Mouse (Mus musculus): ENCODE data around the gene Pknox2. TPM values are rescaled to one million over a fixed set of nuclear protein-coding genes. Genes with fewer than 3 reads are reported as not detected.

The Pknox2 gene
- polyA plus RNA-seq, 1 experiment from 2014 or later = 21.3 TPM

GRCm38 (mm10) chr9:37138883-37139282, 8.3 kb downstream of the Pknox2 start:
- ATAC-seq (replicated peaks) = no peak
- H3K9me3 ChIP-seq = no peaks in the 10 kb centered on the region
- H3K4me2 ChIP-seq (replicated peaks) = no peak overlapping the region
- H3K27ac ChIP-seq (replicated peaks) = no peak overlapping the region
- H3K27me3 ChIP-seq = no peaks in the 10 kb centered on the region
- no peaks in the 10 kb centered on the region for H3K36me3 ChIP-seq
- H3K9ac ChIP-seq (replicated peaks) = no peak overlapping the region
- WGBS = 60% methylated on average over 4 of the region's 4 CpGs
- peaks cover 49% of the 10 kb centered on the region for H3K4me1 ChIP-seq
- no peak overlapping the region for H3K4me3 ChIP-seq

- peak; percentile 33 for ATAC-seq (replicated peaks)
Measured at GRCm38 (mm10) chr9:37136340-37136739, 10.9 kb downstream of the Pknox2 start.

GRCm38 (mm10) chr9:37133495-37133894, 13.7 kb downstream of the Pknox2 start:
- H3K9ac ChIP-seq (replicated peaks) = no peak overlapping the region
- H3K4me2 ChIP-seq (replicated peaks) = no peak overlapping the region
- H3K4me3 ChIP-seq = no peak overlapping the region
- no peak for ATAC-seq (replicated peaks)
- H3K36me3 ChIP-seq = no peaks in the 10 kb centered on the region
- 91% methylated on average over 7 of the region's 7 CpGs for WGBS
- no peaks in the 10 kb centered on the region for H3K27me3 ChIP-seq
- H3K9me3 ChIP-seq = no peaks in the 10 kb centered on the region
- no peak overlapping the region for H3K27ac ChIP-seq (replicated peaks)
- peaks cover 10% of the 10 kb centered on the region for H3K4me1 ChIP-seq

More at GRCm38 (mm10) chr9:37136340-37136739, 10.9 kb downstream of the Pknox2 start:
- 0 out of 2 replicates have a peak overlapping the region, but pooled peaks have one; percentile 32 for H3K27ac ChIP-seq (replicated peaks)
- no peak overlapping the region for H3K4me3 ChIP-seq
- whole genome bisulfite sequencing = 43% methylated on average over 13 of the region's 13 CpGs
- H3K4me1 ChIP-seq = peaks cover 29% of the 10 kb centered on the region
- no peaks in the 10 kb centered on the region for H3K9me3 ChIP-seq
- H3K4me2 ChIP-seq (replicated peaks) = no peak overlapping the region
- H3K36me3 ChIP-seq = no peaks in the 10 kb centered on the region
- no peak overlapping the region for H3K9ac ChIP-seq (replicated peaks)
- H3K27me3 ChIP-seq = no peaks in the 10 kb centered on the region

- Histone ChIP-seq H3K36me3 (no peaks in the 10 kb centered on the region), H3K9ac (replicated peaks) (no peak overlapping the region), H3K27me3 (no peaks in the 10 kb centered on the region), H3K4me1 (peaks cover 13% of the 10 kb centered on the region; the same call in 1 of the 2 replicates), H3K9me3 (no peaks in the 10 kb centered on the region), H3K27ac (replicated peaks) (no peak overlapping the region), H3K4me2 (replicated peaks) (no peak overlapping the region), H3K4me3 (no peak overlapping the region)
- 88% methylated on average over 6 of the region's 6 CpGs for WGBS
- ATAC-seq (replicated peaks) = no peak
Measured at GRCm38 (mm10) chr9:37129046-37129445, 18.2 kb downstream of the Pknox2 start.

- no peak overlapping the region for H3K4me2 ChIP-seq (replicated peaks)
- H3K9ac ChIP-seq (replicated peaks) = no peak overlapping the region
- H3K27me3 ChIP-seq = no peaks in the 10 kb centered on the region
- peaks cover 36% of the 10 kb centered on the region for H3K4me1 ChIP-seq
- no peaks in the 10 kb centered on the region for H3K36me3 ChIP-seq
- H3K4me3 ChIP-seq = no peak overlapping the region
- 88% methylated on average over 2 of the region's 2 CpGs for WGBS
- ATAC-seq (replicated peaks) = no peak
- no peak overlapping the region for H3K27ac ChIP-seq (replicated peaks)
- H3K9me3 ChIP-seq = no peaks in the 10 kb centered on the region
Measured at GRCm38 (mm10) chr9:37126197-37126596, 21.0 kb downstream of the Pknox2 start.

- Histone ChIP-seq H3K9ac (replicated peaks) (no peak overlapping the region), H3K36me3 (no peaks in the 10 kb centered on the region), H3K9me3 (no peaks in the 10 kb centered on the region), H3K4me3 (no peak overlapping the region), H3K27ac (replicated peaks) (no peak overlapping the region), H3K4me1 (peaks cover 46% of the 10 kb centered on the region), H3K27me3 (no peaks in the 10 kb centered on the region), H3K4me2 (replicated peaks) (no peak overlapping the region)
- peak; percentile 63 for ATAC-seq (replicated peaks)
- 63% methylated on average over 8 of the region's 8 CpGs for WGBS
Measured at GRCm38 (mm10) chr9:37124696-37125480, 22.3 kb downstream of the Pknox2 start.

- no peak for ATAC-seq (replicated peaks)
- H3K27me3 ChIP-seq = no peaks in the 10 kb centered on the region
- H3K9ac ChIP-seq (replicated peaks) = no peak overlapping the region
- peaks cover 46% of the 10 kb centered on the region for H3K4me1 ChIP-seq
- H3K4me3 ChIP-seq = no peak overlapping the region
- no peak overlapping the region for H3K27ac ChIP-seq (replicated peaks)
- no peaks in the 10 kb centered on the region for H3K9me3 ChIP-seq
- WGBS = 68% methylated on average over 7 of the region's 7 CpGs
- no peaks in the 10 kb centered on the region for H3K36me3 ChIP-seq
- no peak overlapping the region for H3K4me2 ChIP-seq (replicated peaks)
Measured at GRCm38 (mm10) chr9:37123384-37123783, 23.8 kb downstream of the Pknox2 start.

GRCm38 (mm10) chr9:37122971-37123370, 24.2 kb downstream of the Pknox2 start:
- Histone ChIP-seq H3K4me1 (peaks cover 46% of the 10 kb centered on the region), H3K36me3 (no peaks in the 10 kb centered on the region), H3K9ac (replicated peaks) (no peak overlapping the region), H3K4me3 (no peak overlapping the region), H3K4me2 (replicated peaks) (no peak overlapping the region), H3K9me3 (no peaks in the 10 kb centered on the region), H3K27ac (replicated peaks) (no peak overlapping the region), H3K27me3 (no peaks in the 10 kb centered on the region)
- WGBS = 60% methylated on average over 6 of the region's 6 CpGs
- no peak for ATAC-seq (replicated peaks)

- no peaks in the 10 kb centered on the region for H3K27me3 ChIP-seq
- no peak overlapping the region for H3K4me3 ChIP-seq
- H3K9me3 ChIP-seq = no peaks in the 10 kb centered on the region
- no peaks in the 10 kb centered on the region for H3K36me3 ChIP-seq
- 24% methylated on average over 1 of the region's 1 CpGs for WGBS
- no peak overlapping the region for H3K4me2 ChIP-seq (replicated peaks)
- H3K9ac ChIP-seq (replicated peaks) = no peak overlapping the region
- ATAC-seq (replicated peaks) = no peak
- H3K27ac ChIP-seq (replicated peaks) = no peak overlapping the region
- peaks cover 46% of the 10 kb centered on the region for H3K4me1 ChIP-seq
Measured at GRCm38 (mm10) chr9:37122381-37122780, 24.8 kb downstream of the Pknox2 start.

- 28% methylated on average over 4 of the region's 4 CpGs for WGBS
- ATAC-seq (replicated peaks) = no peak
Measured at GRCm38 (mm10) chr9:37121761-37122331, 25.4 kb downstream of the Pknox2 start.

GRCm38 (mm10) chr9:37120801-37121200, 26.4 kb downstream of the Pknox2 start:
- no peaks in the 10 kb centered on the region for H3K9me3 ChIP-seq
- no peak for ATAC-seq (replicated peaks)
- no peaks in the 10 kb centered on the region for H3K36me3 ChIP-seq
- H3K27ac ChIP-seq (replicated peaks) = no peak overlapping the region
- H3K4me1 ChIP-seq = peaks cover 53% of the 10 kb centered on the region
- 80% methylated on average over 6 of the region's 6 CpGs for WGBS
- H3K4me3 ChIP-seq = no peak overlapping the region
- H3K9ac ChIP-seq (replicated peaks) = no peak overlapping the region
- no peaks in the 10 kb centered on the region for H3K27me3 ChIP-seq
- no peak overlapping the region for H3K4me2 ChIP-seq (replicated peaks)

More at GRCm38 (mm10) chr9:37121761-37122331, 25.4 kb downstream of the Pknox2 start:
- Histone ChIP-seq H3K9ac (replicated peaks) (no peak overlapping the region), H3K9me3 (no peaks in the 10 kb centered on the region), H3K4me2 (replicated peaks) (no peak overlapping the region), H3K4me1 (peaks cover 47% of the 10 kb centered on the region), H3K36me3 (no peaks in the 10 kb centered on the region), H3K4me3 (no peak overlapping the region), H3K27ac (replicated peaks) (no peak overlapping the region), H3K27me3 (no peaks in the 10 kb centered on the region)

GRCm38 (mm10) chr9:37117529-37117928, 29.7 kb downstream of the Pknox2 start:
- Histone ChIP-seq H3K9ac (replicated peaks) (no peak overlapping the region), H3K27me3 (no peaks in the 10 kb centered on the region), H3K9me3 (no peaks in the 10 kb centered on the region), H3K4me3 (no peak overlapping the region), H3K36me3 (no peaks in the 10 kb centered on the region), H3K4me2 (replicated peaks) (no peak overlapping the region), H3K4me1 (peaks cover 42% of the 10 kb centered on the region), H3K27ac (replicated peaks) (no peak overlapping the region)
- WGBS = 99% methylated on average over 2 of the region's 2 CpGs
- ATAC-seq (replicated peaks) = no peak

Measured in forebrain, embryonic 15.5 days (tissue).